Mouse (Mus musculus): ENCODE measurements at regions not wholly inside any gene's neighbourhood (a gene's known extent, or its start where the extent isn't known, plus 50 kb on each side); places are given as distances from the start of the nearest gene placed in this dataset.
A peak's percentile ranks its signal among the peaks of the same experiment; 100 is the strongest.

DNA sequence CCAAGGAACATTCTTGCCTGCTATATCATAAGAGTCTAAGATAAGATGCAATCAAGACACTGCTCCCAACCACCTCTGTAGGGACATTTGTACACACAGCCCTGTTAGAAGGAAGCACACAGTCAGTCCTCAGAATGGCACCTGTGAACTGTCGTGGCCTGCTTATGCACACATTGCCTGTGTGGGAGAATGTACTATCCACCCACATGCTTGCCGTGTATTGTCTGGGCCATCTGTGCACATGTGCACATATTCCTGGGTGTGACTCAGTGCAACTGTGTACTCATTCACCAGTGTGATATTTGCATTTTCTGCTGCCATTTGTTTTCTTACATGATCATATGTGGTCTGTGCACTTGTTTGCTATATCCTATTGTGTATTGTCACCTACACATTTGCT lies 333.8 kb upstream of the 3110018I06Rik start:
- DNase-seq (ENCODE audit: low read depth, low spot score) = no peak

GRCm38 (mm10) chr12:107156791-107157428 lies 331.5 kb upstream of the 3110018I06Rik start:
- DNase-seq (ENCODE audit: low read depth, low spot score) = no peak

DNA sequence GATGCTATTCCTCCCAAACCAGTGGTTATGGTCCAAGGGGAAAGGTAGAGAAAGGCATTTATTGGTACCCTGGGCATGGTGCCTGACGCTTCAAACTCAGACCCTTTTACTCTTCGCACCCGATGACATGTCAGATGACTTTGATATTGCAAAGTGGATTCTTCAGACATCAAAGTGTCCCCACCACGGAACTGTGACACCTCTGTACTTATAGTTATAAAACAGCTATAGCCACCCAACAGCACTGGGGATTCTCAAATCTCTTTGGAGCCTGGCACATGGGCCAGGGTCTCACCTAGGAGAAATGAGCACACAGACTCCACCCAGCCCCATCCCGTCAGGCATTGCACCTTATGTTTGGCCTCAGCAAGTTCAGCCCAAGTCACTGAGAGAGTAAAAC lies 329.3 kb upstream of the 3110018I06Rik start:
- DNase-seq (ENCODE audit: low read depth, low spot score) = peak; percentile 56

GRCm38 (mm10) chr12:107160137-107160536 lies 328.3 kb upstream of the 3110018I06Rik start:
- peak; percentile 85 for DNase-seq (ENCODE audit: low read depth, low spot score)

- peak; percentile 49 for DNase-seq (ENCODE audit: low read depth, low spot score)
Measured at GRCm38 (mm10) chr12:107160628-107161027, 327.8 kb upstream of the 3110018I06Rik start.

- no peak for DNase-seq (ENCODE audit: low read depth, low spot score)
Measured at GRCm38 (mm10) chr12:107170926-107171325, 317.5 kb upstream of the 3110018I06Rik start.

- no peak for DNase-seq (ENCODE audit: low read depth, low spot score)
Measured at GRCm38 (mm10) chr12:107171676-107172075, 316.8 kb upstream of the 3110018I06Rik start.

DNA sequence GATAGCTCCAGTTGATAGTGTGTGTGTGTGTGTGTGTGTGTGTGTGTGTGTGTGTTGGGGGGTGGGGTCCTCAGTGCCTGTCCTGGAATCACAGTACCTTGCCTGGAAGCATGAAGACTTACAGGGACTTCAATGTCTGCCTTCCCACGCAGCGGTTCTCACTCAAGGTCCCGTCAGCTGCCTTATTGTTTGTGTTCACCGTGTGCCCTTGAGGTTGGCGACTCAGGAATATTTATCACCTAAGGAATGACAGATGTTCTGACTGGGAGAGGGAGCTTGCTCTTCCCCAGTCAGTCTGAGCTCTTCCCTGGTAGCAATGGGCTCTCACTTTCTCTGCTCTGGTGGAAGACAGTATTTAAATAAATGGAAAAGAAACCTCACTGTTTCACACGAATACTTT lies 309.8 kb upstream of the 3110018I06Rik start:
- DNase-seq (ENCODE audit: low read depth, low spot score) = no peak

DNA sequence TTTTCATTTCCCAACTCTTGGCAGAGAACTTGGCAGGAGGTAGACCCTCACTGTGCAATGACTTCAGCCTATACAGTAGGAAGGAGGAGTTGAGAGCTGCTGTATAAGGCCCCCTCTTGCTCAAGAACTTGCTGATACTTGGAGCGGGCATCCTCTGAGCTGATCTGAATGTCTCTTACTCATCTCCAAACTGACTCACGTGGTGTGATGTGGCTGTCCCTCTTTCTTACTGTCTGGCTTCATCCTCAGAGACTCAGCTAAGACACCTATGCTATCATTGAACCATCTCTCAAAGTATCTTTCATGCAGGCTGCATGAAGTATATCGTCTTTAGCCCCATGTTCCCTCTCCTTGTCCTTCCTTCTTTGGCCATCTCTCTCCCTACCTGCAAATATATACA lies 307.9 kb upstream of the 3110018I06Rik start:
- peak; percentile 49 for DNase-seq (ENCODE audit: low read depth, low spot score)

DNA sequence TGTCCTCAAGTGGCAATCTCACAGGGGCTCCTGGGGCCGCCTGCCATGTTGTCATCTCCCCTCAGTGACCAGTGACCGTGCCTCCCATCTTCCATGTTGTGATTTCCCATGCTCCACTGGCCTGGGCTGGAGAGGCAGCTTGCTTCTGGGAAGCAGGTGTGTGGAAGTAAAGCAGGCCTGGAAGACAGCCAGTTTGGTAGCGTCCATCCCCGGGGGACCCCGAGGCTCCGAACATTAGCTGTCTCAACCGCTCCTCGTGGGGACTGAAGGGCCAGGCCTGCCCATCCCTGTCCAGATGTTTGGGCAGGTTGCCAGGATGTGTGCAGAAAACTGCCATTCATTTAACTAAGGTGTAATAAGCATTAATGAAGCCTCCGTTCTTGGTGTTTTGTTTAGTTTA lies 307.1 kb upstream of the 3110018I06Rik start:
- DNase-seq (ENCODE audit: low read depth, low spot score) = no peak

GRCm38 (mm10) chr12:107182091-107182655 lies 306.3 kb upstream of the 3110018I06Rik start:
- peak; percentile 56 for DNase-seq (ENCODE audit: low read depth, low spot score)

DNA sequence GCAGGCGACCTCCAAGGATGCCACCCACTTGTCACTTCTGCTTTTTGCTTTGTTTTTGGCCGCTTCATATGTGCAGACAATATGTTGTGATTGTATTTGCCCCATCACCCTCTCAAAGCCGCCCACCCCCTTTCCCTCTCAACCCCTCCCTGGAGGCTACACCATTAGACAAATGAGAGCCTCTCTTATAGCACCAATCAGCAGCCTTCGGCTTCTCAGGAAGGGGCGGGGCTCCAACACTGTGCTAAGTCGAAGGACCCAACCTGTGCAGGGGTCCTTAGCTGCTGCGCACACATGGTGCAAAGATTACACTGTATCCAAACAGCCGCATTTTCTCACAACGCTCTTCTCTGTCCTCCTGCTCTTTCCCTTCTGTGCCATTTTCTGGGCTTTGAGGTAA lies 305.1 kb upstream of the 3110018I06Rik start:
- peak; percentile 87 for DNase-seq (ENCODE audit: low read depth, low spot score)

DNA sequence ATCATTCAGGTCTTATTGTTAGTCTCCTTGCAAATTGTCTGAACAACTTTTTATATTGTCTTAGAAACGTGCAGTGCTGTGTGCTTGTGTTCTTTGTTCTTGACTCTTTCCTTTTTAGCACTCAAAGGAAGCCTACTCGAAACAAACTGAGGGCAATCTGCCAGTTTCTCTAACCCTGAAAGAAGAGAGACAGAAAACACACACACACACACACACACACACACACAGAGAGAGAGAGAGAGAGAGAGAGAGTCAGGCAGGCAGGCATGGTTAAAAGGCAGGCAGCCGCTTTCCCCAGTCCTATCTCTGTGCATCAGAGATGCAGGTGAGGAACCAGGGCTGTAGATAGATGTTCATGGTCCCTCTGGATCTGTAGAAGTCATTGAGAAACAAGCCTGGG lies 304.0 kb upstream of the 3110018I06Rik start:
- peak; percentile 89 for DNase-seq (ENCODE audit: low read depth, low spot score)

DNA sequence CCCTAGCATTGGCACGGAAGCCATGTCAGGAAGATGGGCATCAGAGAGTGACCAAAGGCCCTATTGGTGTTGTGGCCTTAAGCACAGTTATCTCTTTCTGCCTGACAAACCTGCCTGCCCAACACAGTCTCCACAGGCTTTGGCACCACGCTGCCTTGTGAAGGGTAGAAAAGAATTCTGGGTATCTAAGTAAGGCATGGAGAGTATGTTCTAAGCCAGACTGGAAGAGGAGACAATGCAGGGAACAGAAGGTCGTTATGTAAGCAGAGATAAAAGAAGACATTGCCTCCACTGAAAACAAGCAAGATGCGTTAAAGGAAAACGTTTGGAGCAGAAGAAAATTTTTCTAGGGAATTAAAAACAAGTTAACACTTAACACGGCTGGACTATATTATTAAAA lies 302.1 kb upstream of the 3110018I06Rik start:
- DNase-seq (ENCODE audit: low read depth, low spot score) = no peak

- no peak for DNase-seq (ENCODE audit: low read depth, low spot score)
Measured at GRCm38 (mm10) chr12:107188055-107188454, 300.4 kb upstream of the 3110018I06Rik start.

GRCm38 (mm10) chr12:107198389-107199018 lies 289.9 kb upstream of the 3110018I06Rik start:
- DNase-seq (ENCODE audit: low read depth, low spot score) = no peak

GRCm38 (mm10) chr12:107200903-107201302 lies 287.5 kb upstream of the 3110018I06Rik start:
- DNase-seq (ENCODE audit: low read depth, low spot score) = peak; percentile 56

DNA sequence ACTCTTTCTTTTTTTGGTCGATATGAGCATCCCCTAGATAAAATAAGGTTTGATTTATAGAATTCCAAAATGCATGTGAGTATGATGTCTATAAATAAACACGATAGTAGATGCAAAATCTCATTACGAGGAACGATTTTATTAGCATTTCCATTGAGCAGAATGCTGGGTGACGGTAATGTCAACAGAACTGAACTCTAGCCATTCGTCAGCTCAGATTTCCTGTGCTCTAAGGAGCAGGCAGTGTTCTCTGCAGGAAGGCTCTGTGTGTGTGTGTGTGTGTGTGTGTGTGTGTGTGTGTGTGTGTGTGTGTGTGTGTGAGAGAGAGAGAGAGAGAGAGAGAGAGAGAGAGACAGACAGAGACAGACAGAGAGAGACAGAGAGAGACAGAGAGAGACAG lies 279.6 kb upstream of the 3110018I06Rik start:
- DNase-seq (ENCODE audit: low read depth, low spot score) = peak; percentile 39

- no peak for DNase-seq (ENCODE audit: low read depth, low spot score)
Measured at GRCm38 (mm10) chr12:107212826-107213225, 275.6 kb upstream of the 3110018I06Rik start.

DNA sequence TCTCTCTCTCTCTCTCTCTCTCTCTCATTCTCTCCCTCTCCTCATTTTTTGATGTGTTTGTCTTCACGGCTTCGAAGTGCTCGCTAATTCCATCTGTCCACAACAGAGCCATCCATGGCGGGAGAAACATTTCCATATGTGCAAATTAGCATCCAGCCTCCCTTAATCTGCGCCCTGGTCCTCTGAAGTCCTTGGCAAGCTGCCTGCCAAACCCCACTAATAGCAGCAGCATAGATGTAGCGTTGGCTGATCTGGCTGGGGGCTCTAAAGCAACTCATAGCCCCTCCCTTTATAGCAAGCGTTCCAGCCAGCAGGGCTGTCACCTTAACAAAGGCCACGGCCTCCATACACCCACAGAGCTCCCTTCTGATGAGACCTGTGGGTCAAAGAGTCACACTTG lies 272.3 kb upstream of the 3110018I06Rik start:
- DNase-seq (ENCODE audit: low read depth, low spot score) = no peak

- DNase-seq (ENCODE audit: low read depth, low spot score) = no peak
Measured at GRCm38 (mm10) chr12:107221276-107221970, 267.0 kb upstream of the 3110018I06Rik start.

GRCm38 (mm10) chr12:107222106-107222505 lies 266.3 kb upstream of the 3110018I06Rik start:
- no peak for DNase-seq (ENCODE audit: low read depth, low spot score)
